Mouse (Mus musculus) gastrocnemius, postnatal 10 days (tissue): Measurements from ENCODE around the gene Zfp961. TPM values are rescaled to one million over a fixed set of nuclear protein-coding genes. Genes with fewer than 3 reads are reported as not detected.
"Not testable (repeated sequence)": the region's sequence is repeated elsewhere in the genome, so short reads cannot be mapped to it uniquely, and the experiment has no call there.

Experiments used
- DNase-seq: peaks from one replicate; pipeline ENCODE4 v3.0.0; 2021; ENCODE audit warnings: mixed read lengths
- long read RNA-seq, 2 experiments: library from polyadenylated mRNA; stranded (forward); transcript quantifications; one replicate each; pipeline ENCODE4 v2.0.0; 2021
- total RNA-seq, 2 experiments: library from RNA; stranded (reverse); gene quantifications; 2 replicates each; pipeline ENCODE4 v1.2.3; 2021

The Zfp961 gene
- 1 to 10 TPM; 3.5 to 5.9 TPM for total RNA-seq
- long read RNA-seq, experiment 1, transcript Zfp961-201 (4 exons, 2,713 nt), result major isoform, 6 of 9 reads
- long read RNA-seq, experiment 1, partial matches to known transcripts, result 0 of 9 reads
- long read RNA-seq, experiment 1, other reads (novel, unspliced or antisense), result 1 of 9 reads
- long read RNA-seq, experiment 2, partial matches to known transcripts, result 1 of 5 reads
- long read RNA-seq, experiment 2, other reads (novel, unspliced or antisense), result 1 of 5 reads

- DNase-seq, result peak; percentile 97
Measured at GRCm38 (mm10) chr8:71950482-71951221, at the start of gene Zfp961. Gene Zfp961 (plus strand): TSS chr8:71951038.

- DNase-seq, result not testable (repeated sequence)
Measured at GRCm38 (mm10) chr8:71903084-71903483, 47.8 kb upstream of the Zfp961 start.

GRCm38 (mm10) chr8:71906809-71907208 is 44.0 kb upstream of the Zfp961 start:
- DNase-seq, result no peak

GRCm38 (mm10) chr8:71907798-71908257 is 43.0 kb upstream of the Zfp961 start:
- DNase-seq, result no peak

- peak; percentile 81 for DNase-seq
Measured at GRCm38 (mm10) chr8:71908309-71909261, 42.3 kb upstream of the Zfp961 start, which contains the start of the genes Zfp882 and Zfp617. Gene Zfp882 (plus strand): TSS chr8:71908608. Gene Zfp617 (plus strand): TSS chr8:71908635.

GRCm38 (mm10) chr8:71912286-71912685 is 38.6 kb upstream of the Zfp961 start:
- no peak for DNase-seq

- DNase-seq, result peak; percentile 88
Measured at GRCm38 (mm10) chr8:71922567-71923401, 28.1 kb upstream of the Zfp961 start.

GRCm38 (mm10) chr8:71925791-71926190 is 25.0 kb upstream of the Zfp961 start:
- no peak for DNase-seq

GRCm38 (mm10) chr8:71926551-71926950 is 24.3 kb upstream of the Zfp961 start:
- DNase-seq, result no peak

GRCm38 (mm10) chr8:71927779-71928178 is 23.1 kb upstream of the Zfp961 start:
- no peak for DNase-seq

- not testable (repeated sequence) for DNase-seq
Measured at GRCm38 (mm10) chr8:71938037-71938436, 12.8 kb upstream of the Zfp961 start.

- no peak for DNase-seq
Measured at GRCm38 (mm10) chr8:71940293-71941208, 10.3 kb upstream of the Zfp961 start.

- no peak for DNase-seq
Measured at GRCm38 (mm10) chr8:71941776-71942175, 9.1 kb upstream of the Zfp961 start.

- DNase-seq, result no peak
Measured at GRCm38 (mm10) chr8:71948624-71949023, 2.2 kb upstream of the Zfp961 start.

GRCm38 (mm10) chr8:71951436-71952161 is 761 bp downstream of the Zfp961 start:
- no peak for DNase-seq

- DNase-seq, result no peak
Measured at GRCm38 (mm10) chr8:71952489-71952888, 1.7 kb downstream of the Zfp961 start.

- not testable (repeated sequence) for DNase-seq
Measured at GRCm38 (mm10) chr8:71952961-71953700, 2.3 kb downstream of the Zfp961 start.

GRCm38 (mm10) chr8:71954666-71955065 is 3.8 kb downstream of the Zfp961 start:
- DNase-seq, result no peak

- no peak for DNase-seq
Measured at GRCm38 (mm10) chr8:71960483-71960882, 9.6 kb downstream of the Zfp961 start.
